Mouse (Mus musculus) embryonic facial prominence, embryonic 10.5 days (tissue): ENCODE data around the gene 4930562C15Rik. TPM values are rescaled to one million over a fixed set of nuclear protein-coding genes. Genes with fewer than 3 reads are reported as not detected.
A peak's percentile ranks its signal among the peaks of the same experiment; 100 is the strongest.

ENCODE experiments used
- DNase-seq: peaks from one replicate; pipeline ENCODE4 v3.0.0-alpha.2; 2017; ENCODE audit warnings: low spot score
- H3K27ac ChIP-seq: fragments of 300-500 bp; sonication (generic); replicated peaks from 2 replicates; pipeline ENCODE4 v1.5.1; 2016; ENCODE audit warnings: mild to moderate bottlenecking
- H3K27me3 ChIP-seq: fragments of 300-500 bp; sonication (generic); replicated peaks from 2 replicates; pipeline ENCODE4 v1.6.1; 2016; ENCODE audit warnings: low read depth, mild to moderate bottlenecking; ENCODE audit not compliant: poor library complexity, severe bottlenecking
- H3K36me3 ChIP-seq: fragments of 300-500 bp; sonication (generic); replicated peaks from 2 replicates; pipeline ENCODE4 v1.6.1; 2016; ENCODE audit warnings: mild to moderate bottlenecking, moderate library complexity
- H3K4me1 ChIP-seq: fragments of 300-500 bp; sonication (generic); 2 replicates; pipeline ENCODE4 v1.6.1; 2016
- H3K4me3 ChIP-seq: fragments of 300-500 bp; sonication (generic); 2 replicates; pipeline ENCODE4 v1.5.1; 2016; ENCODE audit warnings: mild to moderate bottlenecking, moderate library complexity
- H3K9me3 ChIP-seq: fragments of 300-500 bp; sonication (generic); 2 replicates; pipeline ENCODE4 v1.6.1; 2016; ENCODE audit warnings: mild to moderate bottlenecking
- WGBS: fragments of 180-500 bp; shearing (Covaris S2); methylation state at CpG from one replicate; pipeline ENCODE4 v1.1.7; 2016; 5-methylcytosine and 5-hydroxymethylcytosine counted together
- polyA plus RNA-seq: library from polyadenylated mRNA; unstranded; fragments of >200 nt; fragmentation: Nextera tagmentation; extraction: Ambion mirVana; gene quantifications from 2 replicates; pipeline ENCODE4 v1.2.1, GENCODE M21; 2016

Gene 4930562C15Rik
- polyA plus RNA-seq, 1 experiment from 2014 or later: 0.66 TPM

DNA sequence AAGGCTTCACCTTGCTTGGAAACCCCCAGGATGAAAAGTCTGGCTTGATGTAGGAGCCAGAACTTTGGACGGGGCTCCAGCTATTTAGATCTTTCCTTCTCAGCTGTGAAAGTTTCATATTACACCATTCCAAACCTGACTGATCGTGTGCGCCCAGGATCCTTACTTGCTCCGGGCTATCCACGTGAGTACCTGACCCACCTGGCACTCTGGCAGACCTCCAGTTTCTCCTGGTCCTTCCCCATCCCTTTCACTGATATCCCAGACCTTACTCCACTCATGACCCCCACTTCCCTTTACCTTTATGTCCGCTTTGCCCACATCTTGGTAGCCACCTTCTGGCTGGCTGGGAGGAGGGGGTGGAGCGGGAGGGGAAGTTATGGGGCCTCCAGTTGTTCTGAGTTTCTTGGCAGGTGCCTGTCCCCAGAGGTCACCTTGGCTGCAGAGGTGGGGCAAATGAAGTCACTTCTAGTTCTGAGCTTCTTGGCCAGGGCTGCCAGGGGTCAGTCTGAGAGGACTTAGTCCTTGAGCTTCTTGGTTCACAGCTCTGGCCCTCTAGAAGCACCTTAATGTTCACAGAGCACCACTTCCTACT lies 31.0 kb downstream of the 4930562C15Rik start:
- Histone ChIP-seq H3K9me3 (no peaks in the 10 kb centered on the region), H3K27me3 (no peaks in the 10 kb centered on the region), H3K4me3 (no peak overlapping the region), H3K36me3 (peaks cover 22% of the 10 kb centered on the region), H3K4me1 (peaks cover 8% of the 10 kb centered on the region), H3K27ac (no peak overlapping the region)
- no peak for DNase-seq
- 68% methylated on average over 7 of the region's 7 CpGs for WGBS

DNA sequence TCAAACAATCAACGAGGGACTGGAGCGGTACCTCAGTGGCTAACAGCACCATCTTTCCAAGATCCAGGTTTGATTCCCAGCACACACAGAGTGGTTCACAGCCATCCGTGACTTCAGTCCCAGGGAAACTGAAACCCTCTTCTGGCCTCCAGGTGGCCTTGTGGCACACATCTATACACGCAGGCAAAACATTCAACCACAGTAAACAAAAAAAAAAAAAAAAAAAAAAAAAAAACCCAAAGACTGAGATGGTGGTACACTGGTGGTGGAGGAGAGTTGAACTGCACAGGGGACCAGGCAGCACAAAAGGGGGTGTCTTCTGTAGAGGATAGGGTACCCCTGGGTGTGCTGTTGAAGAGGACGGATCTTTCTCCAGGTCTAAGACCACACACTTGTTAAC lies 35.3 kb downstream of the 4930562C15Rik start:
- Histone ChIP-seq H3K27me3 (no peaks in the 10 kb centered on the region), H3K27ac (no peak overlapping the region), H3K36me3 (peaks cover 52% of the 10 kb centered on the region), H3K4me1 (peaks cover 6% of the 10 kb centered on the region), H3K4me3 (no peak overlapping the region), H3K9me3 (no peaks in the 10 kb centered on the region)
- DNase-seq: no peak
- WGBS: 91% methylated on average over 5 of the region's 5 CpGs

DNA sequence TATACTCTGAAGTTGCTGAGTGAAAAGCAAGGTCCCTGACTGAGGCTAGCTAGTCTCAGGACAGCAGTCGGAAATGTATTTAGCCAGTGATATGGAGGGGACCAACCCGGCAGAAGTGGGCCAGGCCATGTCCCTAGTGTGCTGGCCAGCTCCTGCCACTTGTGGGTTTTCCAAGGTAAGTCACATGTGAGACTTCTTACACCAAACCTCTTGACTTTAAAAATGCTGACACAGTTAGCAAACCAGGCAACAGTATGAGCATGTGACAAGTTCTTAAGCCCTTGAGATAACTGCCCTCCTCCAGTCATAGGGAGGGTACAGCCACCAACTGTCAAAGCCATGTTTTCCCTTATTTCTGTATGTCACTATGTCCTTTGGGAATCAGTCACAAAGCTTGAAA lies 36.7 kb downstream of the 4930562C15Rik start:
- Histone ChIP-seq H3K27me3 (no peaks in the 10 kb centered on the region), H3K4me1 (no peaks in the 10 kb centered on the region; the same call in 1 of the 2 replicates), H3K4me3 (no peak overlapping the region), H3K27ac (no peak overlapping the region), H3K9me3 (no peaks in the 10 kb centered on the region), H3K36me3 (peaks cover 66% of the 10 kb centered on the region)
- 80% methylated on average over 2 of the region's 2 CpGs for WGBS
- no peak for DNase-seq

DNA sequence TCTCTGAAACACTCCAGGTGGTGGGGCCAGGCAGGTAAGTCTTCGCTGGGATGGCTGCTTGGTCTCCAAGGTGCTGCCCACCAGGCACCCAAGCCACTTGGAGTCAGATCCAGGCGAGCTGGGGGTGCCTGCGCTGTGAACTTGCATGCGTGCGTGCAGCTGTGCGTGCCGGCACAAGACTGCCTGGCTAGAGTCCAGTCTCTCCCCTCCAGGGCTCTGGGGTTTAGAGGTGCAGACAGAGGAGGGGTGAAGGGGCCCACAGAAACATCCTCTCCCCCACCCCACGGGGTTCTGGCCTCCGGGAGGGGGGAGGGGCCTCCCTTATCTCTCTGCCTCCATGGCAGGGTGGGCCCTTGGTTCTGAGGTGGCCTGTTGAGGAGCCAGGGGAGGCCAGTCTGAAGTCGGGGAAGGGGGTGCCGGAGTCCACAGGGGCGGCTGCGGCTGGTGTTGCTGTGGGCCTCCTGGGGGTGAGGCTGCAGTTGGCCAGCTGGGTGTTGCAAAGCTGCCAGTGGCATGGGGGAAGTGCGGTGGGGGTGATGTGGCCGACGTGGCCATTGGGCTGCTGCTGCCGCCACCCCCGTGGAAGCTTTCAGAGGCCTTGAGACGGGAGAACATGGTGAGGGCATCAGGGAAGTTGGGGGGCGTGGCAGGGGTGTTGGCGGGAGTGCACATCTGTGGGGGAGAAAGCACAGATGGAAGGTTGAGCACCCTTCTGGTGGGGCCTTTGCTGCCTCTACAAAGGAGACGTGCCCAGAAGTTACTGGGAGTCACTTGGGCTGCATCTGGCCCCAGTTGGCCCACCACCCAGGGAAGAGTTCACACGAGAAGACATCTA lies 40.2 kb downstream of the 4930562C15Rik start:
- Histone ChIP-seq H3K9me3 (no peaks in the 10 kb centered on the region), H3K36me3 (peaks cover 53% of the 10 kb centered on the region), H3K27ac (no peak overlapping the region), H3K4me1 (peaks cover 19% of the 10 kb centered on the region), H3K27me3 (no peaks in the 10 kb centered on the region), H3K4me3 (no peak overlapping the region)
- 94% methylated on average over 23 of the region's 23 CpGs for WGBS
- DNase-seq: no peak

DNA sequence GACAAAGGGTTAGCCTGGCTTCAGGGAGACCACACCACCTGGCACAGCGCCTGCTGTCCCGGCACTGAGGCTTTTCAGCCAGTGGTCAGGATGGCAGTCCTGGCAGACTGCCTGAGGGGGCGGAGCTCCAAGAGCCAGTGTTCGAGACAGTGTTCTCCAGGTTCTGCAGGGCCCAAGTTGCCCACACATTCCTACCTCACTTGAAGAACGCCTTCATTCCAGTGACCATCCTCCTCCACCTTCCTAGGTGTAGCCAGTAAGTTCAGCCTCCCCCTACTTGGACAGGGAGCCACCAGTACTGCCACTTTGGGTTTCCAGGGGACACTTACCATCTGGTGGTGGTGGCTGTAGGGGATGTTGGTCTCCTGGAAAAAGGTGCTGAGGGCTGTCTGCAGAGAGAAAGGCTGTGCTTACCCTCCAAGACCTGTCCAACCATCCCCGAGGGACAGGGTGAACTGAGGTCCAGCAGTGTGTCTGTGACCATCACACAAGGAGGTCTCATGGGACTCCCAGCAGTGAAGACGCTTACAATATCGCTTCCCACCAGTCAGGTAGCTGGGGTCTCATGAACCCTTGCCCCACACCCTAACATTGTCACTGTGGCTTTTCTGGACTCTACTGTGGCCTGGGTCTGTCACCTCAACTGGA lies 40.9 kb downstream of the 4930562C15Rik start:
- no peak for DNase-seq
- H3K4me1 ChIP-seq: peaks cover 23% of the 10 kb centered on the region
- WGBS: 94% methylated on average over 8 of the region's 8 CpGs
- H3K27ac ChIP-seq: no peak overlapping the region
- peaks cover 49% of the 10 kb centered on the region for H3K36me3 ChIP-seq
- H3K4me3 ChIP-seq: no peak overlapping the region
- no peaks in the 10 kb centered on the region for H3K9me3 ChIP-seq
- H3K27me3 ChIP-seq: no peaks in the 10 kb centered on the region

DNA sequence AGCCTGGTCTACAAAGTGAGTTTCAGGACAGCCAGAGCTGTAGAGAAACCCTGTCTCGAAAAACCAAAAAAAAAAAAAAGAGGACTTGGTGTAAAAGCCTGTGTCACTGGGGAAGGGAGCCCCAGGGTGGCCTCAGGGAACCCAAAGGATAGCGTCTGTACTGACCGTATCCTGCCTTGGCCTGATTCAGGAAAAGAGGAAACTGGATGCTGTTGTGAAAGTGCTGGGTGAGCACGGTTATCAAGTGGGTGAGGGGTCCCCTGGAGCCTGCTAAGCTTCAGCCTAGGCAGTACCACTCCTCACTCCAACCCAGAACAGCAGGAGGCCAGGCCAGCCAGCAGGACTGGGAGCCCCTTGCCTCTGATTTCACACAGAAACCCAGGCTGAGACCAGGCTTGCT lies 42.0 kb downstream of the 4930562C15Rik start:
- peak overlapping the region; percentile 95; the same call in 1 of the 2 replicates for H3K4me3 ChIP-seq
- H3K9me3 ChIP-seq: no peaks in the 10 kb centered on the region
- H3K27me3 ChIP-seq: no peaks in the 10 kb centered on the region
- peak overlapping the region; percentile 48; the same call in 1 of the 2 replicates for H3K27ac ChIP-seq
- H3K36me3 ChIP-seq: peaks cover 46% of the 10 kb centered on the region
- no peak for DNase-seq
- peaks cover 33% of the 10 kb centered on the region for H3K4me1 ChIP-seq
- WGBS: 87% methylated on average over 4 of the region's 4 CpGs

DNA sequence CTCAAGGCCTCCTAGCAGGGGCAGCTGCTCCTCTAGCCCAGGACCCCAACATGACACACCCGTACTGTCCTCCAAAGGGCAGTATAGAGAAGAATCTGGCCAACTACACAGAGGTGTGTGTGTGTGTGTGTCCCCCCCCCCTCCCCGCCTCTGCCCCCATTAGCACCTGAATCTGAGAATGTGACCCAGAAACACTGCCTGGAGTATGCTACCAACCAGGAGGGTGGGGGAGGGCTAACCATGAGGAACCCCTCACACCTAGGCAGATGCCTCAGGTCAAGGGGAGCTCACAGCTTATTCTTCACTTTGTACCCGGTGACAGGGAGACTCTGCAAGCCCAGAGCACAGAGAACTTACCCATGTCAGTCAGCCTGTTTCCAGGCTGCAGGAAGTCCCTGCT lies 42.5 kb downstream of the 4930562C15Rik start:
- Histone ChIP-seq H3K4me1 (peaks cover 33% of the 10 kb centered on the region), H3K27ac (peak overlapping the region; percentile 97), H3K36me3 (peaks cover 46% of the 10 kb centered on the region), H3K4me3 (peak overlapping the region; percentile 95), H3K9me3 (no peaks in the 10 kb centered on the region), H3K27me3 (no peaks in the 10 kb centered on the region)
- 79% methylated on average over 3 of the region's 3 CpGs for WGBS
- no peak for DNase-seq

DNA sequence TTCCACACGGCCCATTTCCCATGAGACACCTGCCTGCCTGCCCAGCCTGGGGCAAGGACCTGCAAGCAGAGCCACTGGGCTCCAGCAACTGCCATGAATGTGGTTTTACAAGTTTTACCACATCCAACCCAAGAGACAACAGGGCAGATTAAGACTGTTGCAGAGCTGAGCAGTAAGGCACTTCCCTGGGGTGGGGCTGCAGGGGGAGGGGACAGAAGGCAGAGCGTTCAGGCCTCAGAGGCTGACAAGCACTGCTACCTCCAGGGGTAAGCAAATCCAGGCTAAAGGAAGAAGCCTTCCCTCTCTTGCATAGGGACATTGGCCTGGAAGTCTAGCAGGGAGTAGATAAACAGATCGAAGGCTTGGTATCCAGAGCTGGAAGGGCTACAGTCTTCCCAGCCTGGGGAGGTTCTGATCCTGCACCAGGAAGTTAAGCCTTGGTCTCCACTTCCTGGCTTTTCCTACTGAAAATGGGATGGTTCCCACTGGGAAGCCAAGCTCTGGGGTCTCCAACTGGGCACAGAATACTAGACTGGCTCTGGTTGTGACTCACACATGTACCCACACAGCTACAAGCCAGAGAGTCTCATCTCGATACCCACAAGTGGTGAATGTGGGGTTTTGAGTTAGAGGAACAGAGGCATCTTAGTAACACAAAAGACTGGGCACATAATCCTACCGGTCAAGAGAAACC lies 43.1 kb downstream of the 4930562C15Rik start:
- Histone ChIP-seq H3K36me3 (peaks cover 40% of the 10 kb centered on the region), H3K4me1 (peaks cover 33% of the 10 kb centered on the region), H3K27ac (peak overlapping the region; percentile 97), H3K9me3 (no peaks in the 10 kb centered on the region), H3K4me3 (peak overlapping the region; percentile 95), H3K27me3 (no peaks in the 10 kb centered on the region)
- DNase-seq: peak; percentile 52
- WGBS: 28% methylated on average over 5 of the region's 5 CpGs

DNA sequence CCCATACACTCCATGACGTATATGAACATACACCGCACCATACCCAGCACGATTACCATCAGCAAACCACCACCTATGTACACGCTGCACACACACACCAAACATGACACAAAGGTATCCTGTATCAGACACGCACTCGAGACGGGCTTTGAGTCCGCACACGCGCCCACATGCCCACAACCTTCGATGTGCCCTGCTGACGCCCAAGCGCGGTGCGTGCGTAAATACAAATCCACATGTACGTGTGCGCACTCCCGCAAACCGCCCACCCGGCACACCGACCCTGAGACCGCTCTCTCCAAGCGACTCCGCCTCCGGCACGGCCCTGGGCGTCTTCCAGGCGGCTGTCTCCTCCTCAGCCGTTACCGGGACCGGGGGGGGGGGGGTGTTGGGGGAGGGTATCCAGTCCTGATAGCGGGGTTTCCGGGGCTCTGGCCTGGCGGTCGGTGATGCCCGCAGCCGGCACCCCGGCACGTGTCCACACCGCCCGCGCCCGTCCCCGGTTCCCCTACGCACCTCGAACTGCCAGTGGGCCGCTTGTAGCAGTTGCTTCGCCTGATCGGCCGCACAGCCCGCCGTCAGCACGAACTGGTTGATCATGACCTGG lies 44.0 kb downstream of the 4930562C15Rik start:
- Histone ChIP-seq H3K27ac (peak overlapping the region; percentile 97), H3K27me3 (no peaks in the 10 kb centered on the region), H3K4me1 (peaks cover 33% of the 10 kb centered on the region), H3K36me3 (peaks cover 31% of the 10 kb centered on the region), H3K4me3 (peak overlapping the region; percentile 95), H3K9me3 (no peaks in the 10 kb centered on the region)
- DNase-seq: peak; percentile 69
- WGBS: under 1% methylated on average over 54 of the region's 54 CpGs

DNA sequence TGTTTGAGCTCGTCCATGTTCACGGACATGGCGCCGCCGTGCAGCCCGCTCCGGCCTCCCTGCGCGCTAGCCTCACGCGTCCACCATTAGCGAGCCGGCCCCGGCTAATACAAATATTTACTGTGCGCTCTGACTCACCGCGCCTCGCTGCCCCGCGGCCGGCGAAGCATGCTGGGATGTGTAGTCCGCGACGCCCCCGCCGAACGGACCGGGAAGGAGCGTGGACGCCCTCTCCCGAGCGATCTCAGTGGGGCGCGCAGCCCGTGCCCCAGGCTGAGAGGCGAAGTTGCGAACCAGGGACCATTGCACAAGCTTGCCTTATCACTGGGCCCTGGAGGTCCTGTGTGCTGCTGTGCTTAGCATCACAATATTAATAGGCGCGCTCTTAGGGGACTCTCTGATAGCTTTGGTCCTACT lies 44.5 kb downstream of the 4930562C15Rik start:
- DNase-seq: peak; percentile 91
- Histone ChIP-seq H3K27ac (peak overlapping the region; percentile 97), H3K36me3 (peaks cover 26% of the 10 kb centered on the region), H3K4me3 (peak overlapping the region; percentile 95), H3K4me1 (peaks cover 33% of the 10 kb centered on the region), H3K27me3 (no peaks in the 10 kb centered on the region), H3K9me3 (no peaks in the 10 kb centered on the region)
- under 1% methylated on average over 40 of the region's 40 CpGs for WGBS

DNA sequence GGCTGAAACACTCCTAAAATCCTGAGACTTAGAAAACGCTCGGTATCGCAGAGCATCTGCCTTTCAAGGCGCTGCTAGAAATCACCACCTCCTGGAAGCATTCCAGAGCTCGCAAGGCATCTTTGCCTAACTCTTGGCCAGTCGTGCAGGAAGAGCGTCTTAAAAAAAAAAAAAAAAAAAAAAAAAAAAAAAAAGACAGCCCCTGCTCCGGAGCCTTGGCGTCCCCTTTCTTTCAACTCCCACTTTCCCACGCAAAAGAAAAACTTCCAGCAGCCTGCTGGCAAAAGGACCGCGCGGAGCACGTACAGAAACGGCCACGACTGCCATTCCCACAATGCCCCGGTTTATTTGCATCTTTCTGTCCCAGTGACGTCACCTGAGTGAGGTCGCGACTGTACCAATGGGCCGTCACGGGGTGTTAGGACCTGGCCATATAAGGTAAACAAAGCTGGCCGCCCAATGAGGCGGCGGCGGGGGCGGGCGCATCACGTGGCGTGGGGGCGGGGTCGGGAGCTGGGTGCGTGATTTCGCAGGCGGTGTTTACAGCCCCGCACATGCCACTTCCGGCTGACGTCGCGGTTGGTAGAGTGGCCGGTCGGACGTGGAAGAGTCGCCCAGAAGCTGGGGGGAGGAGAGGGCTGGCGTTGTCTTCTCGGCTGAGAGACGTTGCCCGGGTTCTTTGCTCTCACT lies 45.1 kb downstream of the 4930562C15Rik start, which contains the start of gene Ubald1:
Gene Ubald1 (minus strand): TSS at position 180 of the 690 bp plus-strand sequence.
- Histone ChIP-seq H3K27ac (peak within 1 kb of the TSS; percentile 97), H3K9me3 (no peaks in the 10 kb centered on the region), H3K27me3 (no peaks in the 10 kb centered on the region), H3K36me3 (peaks cover 21% of the 10 kb centered on the region), H3K4me3 (peak within 1 kb of the TSS; percentile 95), H3K4me1 (peaks cover 35% of the 10 kb centered on the region)
- WGBS: under 1% methylated on average over 48 of the region's 48 CpGs
- DNase-seq: peak; percentile 100
